Mouse (Mus musculus) thymus, adult 2 months (tissue): ENCODE results near the gene Iqcf1. TPM values are rescaled to one million over a fixed set of nuclear protein-coding genes. Genes with fewer than 3 reads are reported as not detected.
"Not testable (repeated sequence)": the region's sequence is repeated elsewhere in the genome, so short reads cannot be mapped to it uniquely, and the experiment has no call there.

Experiments
- DNase-seq: peaks from one replicate; pipeline ENCODE4 v3.0.0; 2021
- H3K27ac ChIP-seq: fragments of 200-500 bp; 2 replicates; pipeline ENCODE4 v1.5.1; 2012; ENCODE audit warnings: low read length, control low read depth; ENCODE audit not compliant: control insufficient read depth, insufficient read depth
- H3K27me3 ChIP-seq: fragments of 200-500 bp; 2 replicates; pipeline ENCODE4 v1.6.1; 2012; ENCODE audit warnings: mild to moderate bottlenecking, low read length, moderate library complexity, mixed read lengths; ENCODE audit not compliant: control insufficient read depth, insufficient read depth
- H3K36me3 ChIP-seq: fragments of 200-500 bp; 2 replicates; pipeline ENCODE4 v1.6.1; 2012; ENCODE audit warnings: mild to moderate bottlenecking, low read length, moderate library complexity; ENCODE audit not compliant: control insufficient read depth, insufficient read depth
- H3K4me1 ChIP-seq: fragments of 200-500 bp; replicated peaks from 2 replicates; pipeline ENCODE4 v1.6.1; 2012; ENCODE audit warnings: low read length; ENCODE audit not compliant: control insufficient read depth, insufficient read depth
- H3K4me3 ChIP-seq: fragments of 200-500 bp; 2 replicates; pipeline ENCODE4 v1.5.1; 2012; ENCODE audit warnings: mild to moderate bottlenecking, low read length, control low read depth, moderate library complexity; ENCODE audit not compliant: control insufficient read depth, insufficient read depth
- CTCF ChIP-seq: fragments of 200-500 bp; IDR thresholded peaks from 2 replicates; pipeline ENCODE4 v1.5.1; 2012; ENCODE audit warnings: mild to moderate bottlenecking, control low read depth, low read length, moderate library complexity, borderline replicate concordance; ENCODE audit not compliant: control insufficient read depth, poor library complexity, insufficient read depth; ENCODE audit errors: extremely low read depth
- POLR2A ChIP-seq: fragments of 200-500 bp; IDR thresholded peaks from 2 replicates; pipeline ENCODE4 v1.6.1; 2012; ENCODE audit warnings: mild to moderate bottlenecking, low read length, control low read depth, moderate library complexity; ENCODE audit not compliant: control insufficient read depth, poor library complexity, insufficient read depth; ENCODE audit errors: extremely low read depth
- WGBS: fragments of 180-500 bp; shearing (Covaris S2); methylation state at CpG from one replicate; pipeline ENCODE4 v1.1.7; 2018; 5-methylcytosine and 5-hydroxymethylcytosine counted together
- polyA plus RNA-seq: library from polyadenylated mRNA; depleted of rRNA; stranded (reverse); fragments of >200 nt; gene quantifications from 2 replicates; pipeline ENCODE4 v1.2.3, GENCODE M21; 2012

The Iqcf1 gene
- polyA plus RNA-seq, 1 experiment: not detected

GRCm38 (mm10) chr9:106481075-106481474 lies 18.7 kb upstream of the Iqcf1 start:
- TF ChIP-seq CTCF: no peak
- TF ChIP-seq POLR2A: no peak
- no peaks in the 10 kb centered on the region for H3K36me3 ChIP-seq
- no peak for DNase-seq
- H3K27ac ChIP-seq: no peak overlapping the region
- no peaks in the 10 kb centered on the region for H3K27me3 ChIP-seq
- peaks cover 17% of the 10 kb centered on the region for H3K4me1 ChIP-seq
- no peak overlapping the region for H3K4me3 ChIP-seq
- WGBS: 46% methylated on average over 15 of the region's 15 CpGs

GRCm38 (mm10) chr9:106481676-106482075 lies 18.1 kb upstream of the Iqcf1 start:
- Histone ChIP-seq H3K36me3 (no peaks in the 10 kb centered on the region), H3K4me3 (no peak overlapping the region), H3K4me1 (peaks cover 11% of the 10 kb centered on the region), H3K27ac (no peak overlapping the region), H3K27me3 (no peaks in the 10 kb centered on the region)
- TF ChIP-seq POLR2A (no peak), CTCF (no peak)
- WGBS: 92% methylated on average over 13 of the region's 13 CpGs
- no peak for DNase-seq

GRCm38 (mm10) chr9:106482578-106483115 lies 17.1 kb upstream of the Iqcf1 start:
- Histone ChIP-seq H3K27ac (no peak overlapping the region), H3K27me3 (no peaks in the 10 kb centered on the region), H3K4me3 (no peak overlapping the region), H3K36me3 (no peaks in the 10 kb centered on the region), H3K4me1 (peaks cover 7% of the 10 kb centered on the region)
- WGBS: 93% methylated on average over 17 of the region's 17 CpGs
- TF ChIP-seq CTCF (no peak), POLR2A (no peak)
- no peak for DNase-seq

- H3K4me1 ChIP-seq: peaks cover 2% of the 10 kb centered on the region
- TF ChIP-seq CTCF (no peak), POLR2A (no peak)
- H3K27ac ChIP-seq: no peak overlapping the region
- no peaks in the 10 kb centered on the region for H3K27me3 ChIP-seq
- no peaks in the 10 kb centered on the region for H3K36me3 ChIP-seq
- DNase-seq: no peak
- WGBS: 95% methylated on average over 10 of the region's 10 CpGs
- H3K4me3 ChIP-seq: no peak overlapping the region
Observed at GRCm38 (mm10) chr9:106483136-106483535, 16.6 kb upstream of the Iqcf1 start.

- WGBS: 96% methylated on average over 17 of the region's 17 CpGs
- no peaks in the 10 kb centered on the region for H3K36me3 ChIP-seq
Observed at GRCm38 (mm10) chr9:106483606-106484005, 16.2 kb upstream of the Iqcf1 start.

GRCm38 (mm10) chr9:106485076-106485475 lies 14.7 kb upstream of the Iqcf1 start:
- TF ChIP-seq POLR2A (no peak), CTCF (no peak)
- WGBS: 97% methylated on average over 10 of the region's 10 CpGs
- H3K4me3 ChIP-seq: no peak overlapping the region
- H3K36me3 ChIP-seq: no peaks in the 10 kb centered on the region
- H3K27ac ChIP-seq: no peak overlapping the region
- DNase-seq: no peak
- H3K4me1 ChIP-seq: no peaks in the 10 kb centered on the region
- no peaks in the 10 kb centered on the region for H3K27me3 ChIP-seq

More at GRCm38 (mm10) chr9:106483606-106484005, 16.2 kb upstream of the Iqcf1 start:
- Histone ChIP-seq H3K27me3 (no peaks in the 10 kb centered on the region), H3K4me1 (no peaks in the 10 kb centered on the region), H3K27ac (no peak overlapping the region), H3K4me3 (no peak overlapping the region)
- no peak for DNase-seq
- TF ChIP-seq CTCF (no peak), POLR2A (no peak)

GRCm38 (mm10) chr9:106487602-106488001 lies 12.2 kb upstream of the Iqcf1 start:
- not testable (repeated sequence) for H3K27ac ChIP-seq, DNase-seq, H3K36me3 ChIP-seq, H3K27me3 ChIP-seq, H3K4me3 ChIP-seq, H3K4me1 ChIP-seq
- WGBS: 94% methylated on average over 6 of the region's 6 CpGs
